Mouse (Mus musculus) MEL (cell line): ENCODE data around the gene Ppp6c. TPM values are rescaled to one million over a fixed set of nuclear protein-coding genes. Genes with fewer than 3 reads are reported as not detected.

ENCODE experiments used
- DNase-seq: peaks from one replicate; pipeline ENCODE4 v3.0.0; 2011; ENCODE audit warnings: low read depth, low spot score
- H3K27ac ChIP-seq: 2 replicates; pipeline ENCODE4 v1.5.1; 2012; ENCODE audit warnings: low read depth, mild to moderate bottlenecking, control low read depth, low read length, moderate library complexity; ENCODE audit not compliant: control insufficient read depth
- H3K27me3 ChIP-seq, 2 experiments: fragments of 150-350 bp in 1 of 2; sonication (generic) in 1 of 2; 2 replicates each; pipeline ENCODE4 v1.6.1; 2012; ENCODE audit warnings: low read length in 2 of 2, mild to moderate bottlenecking in 2 of 2, improper control_type of control experiment in 1 of 2, moderate library complexity in 1 of 2; ENCODE audit not compliant: insufficient read depth in 2 of 2, control insufficient read depth in 1 of 2
- H3K36me3 ChIP-seq, 2 experiments: 2 replicates each; pipeline ENCODE4 v1.6.1; 2012 to 2014; ENCODE audit warnings: low read length in 2 of 2, improper control_type of control experiment in 1 of 2, inconsistent platforms in 1 of 2, mild to moderate bottlenecking in 1 of 2; ENCODE audit not compliant: insufficient read depth in 2 of 2, control insufficient read depth in 1 of 2
- H3K4me1 ChIP-seq, 2 experiments: fragments of 150-350 bp in 1 of 2; sonication (generic) in 1 of 2; 2 replicates each; pipeline ENCODE4 v1.6.1; 2012; ENCODE audit warnings: low read length in 2 of 2, improper control_type of control experiment in 1 of 2, mild to moderate bottlenecking in 1 of 2; ENCODE audit not compliant: insufficient read depth in 2 of 2, control insufficient read depth in 1 of 2
- H3K4me3 ChIP-seq, 2 experiments: fragments of 150-350 bp in 1 of 2; sonication (generic) in 1 of 2; 2 replicates each; pipeline ENCODE4 v1.5.1; 2012; ENCODE audit warnings: low read depth in 2 of 2, low read length in 2 of 2, mild to moderate bottlenecking in 2 of 2, moderate library complexity in 2 of 2, control low read depth in 1 of 2, improper control_type of control experiment in 1 of 2; ENCODE audit not compliant: control insufficient read depth in 1 of 2, insufficient read depth in 1 of 2
- H3K79me2 ChIP-seq: 2 replicates; pipeline ENCODE4 v1.6.1; 2012; ENCODE audit warnings: mild to moderate bottlenecking, low read length, moderate library complexity; ENCODE audit not compliant: control insufficient read depth, poor library complexity, insufficient read depth
- H3K9ac ChIP-seq: 2 replicates; pipeline ENCODE4 v1.6.1; 2012; ENCODE audit warnings: low read depth, mild to moderate bottlenecking, control low read depth, low read length, moderate library complexity; ENCODE audit not compliant: control insufficient read depth, poor library complexity, severe bottlenecking
- H3K9me3 ChIP-seq: fragments of 150-350 bp; sonication (generic); replicated peaks from 2 replicates; pipeline ENCODE4 v1.6.1; 2012; ENCODE audit warnings: mild to moderate bottlenecking, low read length, improper control_type of control experiment, moderate library complexity; ENCODE audit not compliant: insufficient read depth
- BHLHE40 ChIP-seq: IDR thresholded peaks from 2 replicates; pipeline ENCODE4 v1.6.1; 2012; ENCODE audit warnings: low read depth, mild to moderate bottlenecking, inconsistent platforms, low read length, improper control_type of control experiment, borderline replicate concordance
- CHD2 ChIP-seq: IDR thresholded peaks from 2 replicates; pipeline ENCODE4 v1.6.1; 2011; ENCODE audit warnings: low read length, improper control_type of control experiment
- CTCF ChIP-seq, 3 experiments: IDR thresholded peaks in 2 of 3; conservative IDR thresholded peaks in 1 of 3; 2 replicates each; pipeline ENCODE4 v1.5.1; 2011 to 2012; ENCODE audit warnings: low read length in 3 of 3, low read depth in 2 of 3, mild to moderate bottlenecking in 2 of 3, improper control_type of control experiment in 1 of 3, inconsistent platforms in 1 of 3, mixed read lengths in 1 of 3, moderate library complexity in 1 of 3; ENCODE audit not compliant: control insufficient read depth in 1 of 3, insufficient read depth in 1 of 3, poor library complexity in 1 of 3, severe bottlenecking in 1 of 3
- ELF1 ChIP-seq: IDR thresholded peaks from 2 replicates; pipeline ENCODE4 v1.6.1; 2014; ENCODE audit warnings: low read depth, mild to moderate bottlenecking, inconsistent platforms, low read length, improper control_type of control experiment, moderate library complexity
- EP300 ChIP-seq, 2 experiments: IDR thresholded peaks; 2 replicates each; pipeline ENCODE4 v1.6.1; 2011; ENCODE audit warnings: improper control_type of control experiment in 2 of 2, low read length in 2 of 2, low read depth in 1 of 2, mild to moderate bottlenecking in 1 of 2
- ETS1 ChIP-seq: IDR thresholded peaks from 2 replicates; pipeline ENCODE4 v1.6.1; 2012; ENCODE audit warnings: low read depth, mild to moderate bottlenecking, inconsistent platforms, low read length, improper control_type of control experiment, moderate library complexity
- GABPA ChIP-seq: IDR thresholded peaks from 2 replicates; pipeline ENCODE4 v1.6.1; 2012; ENCODE audit warnings: low read depth, mild to moderate bottlenecking, inconsistent platforms, low read length, improper control_type of control experiment, moderate library complexity
- MAZ ChIP-seq: IDR thresholded peaks from 2 replicates; pipeline ENCODE4 v1.6.1; 2012; ENCODE audit warnings: low read depth, mild to moderate bottlenecking, inconsistent platforms, low read length, improper control_type of control experiment
- MXI1 ChIP-seq: IDR thresholded peaks from 2 replicates; pipeline ENCODE4 v1.6.1; 2011; ENCODE audit warnings: mild to moderate bottlenecking, low read depth, low read length, improper control_type of control experiment
- MYB ChIP-seq: IDR thresholded peaks from 2 replicates; pipeline ENCODE4 v1.6.1; 2011; ENCODE audit warnings: mild to moderate bottlenecking, low read depth, low read length, improper control_type of control experiment
- MYC ChIP-seq: IDR thresholded peaks from 2 replicates; pipeline ENCODE4 v1.6.1; 2011; ENCODE audit warnings: low read depth, mild to moderate bottlenecking, low read length, improper control_type of control experiment, moderate library complexity
- POLR2A ChIP-seq, 2 experiments: IDR thresholded peaks; 2 replicates each; pipeline ENCODE4 v1.6.1; 2011 to 2012; ENCODE audit warnings: low read length in 2 of 2, mild to moderate bottlenecking in 2 of 2, control low read depth in 1 of 2, improper control_type of control experiment in 1 of 2, low read depth in 1 of 2, moderate library complexity in 1 of 2; ENCODE audit not compliant: control insufficient read depth in 1 of 2, insufficient read depth in 1 of 2, poor library complexity in 1 of 2
- RCOR1 ChIP-seq: IDR thresholded peaks from 2 replicates; pipeline ENCODE4 v1.6.1; 2012; ENCODE audit warnings: low read depth, mild to moderate bottlenecking, inconsistent platforms, low read length, improper control_type of control experiment
- SIN3A ChIP-seq: IDR thresholded peaks from 2 replicates; pipeline ENCODE4 v1.6.1; 2012; ENCODE audit warnings: low read length, improper control_type of control experiment, inconsistent platforms
- TAL1 ChIP-seq: IDR thresholded peaks from 2 replicates; pipeline ENCODE4 v1.6.1; 2012; ENCODE audit warnings: mild to moderate bottlenecking, inconsistent platforms, low read length, moderate library complexity, mixed read lengths
- ZKSCAN1 ChIP-seq: IDR thresholded peaks from 2 replicates; pipeline ENCODE4 v1.6.1; 2012; ENCODE audit warnings: low read depth, mild to moderate bottlenecking, inconsistent platforms, low read length, improper control_type of control experiment, moderate library complexity
- polyA plus RNA-seq, 2 experiments: library from polyadenylated mRNA; stranded (reverse) in 1 of 2; unstranded in 1 of 2; fragments of >175 nt in 1 of 2; fragments of >200 nt in 1 of 2; gene quantifications; 2 replicates each; pipeline versions ENCODE4 v1.2.1 to v1.2.4; 2012; ENCODE audit warnings: low replicate concordance in 2 of 2, low read depth in 1 of 2; ENCODE audit not compliant: insufficient read length in 2 of 2, insufficient read depth in 1 of 2, missing spikeins in 1 of 2
- total RNA-seq: library from RNA; depleted of rRNA; stranded (reverse); fragments of 300-350 nt; gene quantifications from 2 replicates; pipeline ENCODE4 v1.2.3, GENCODE M21; 2012; rRNA removed

Ppp6c gene
- total and polyA plus RNA-seq, 3 experiments = 34.9 to 43.1 TPM; not detected in 1

- Histone ChIP-seq H3K79me2 (no peaks in the 10 kb centered on the region), H3K9me3 (no peaks in the 10 kb centered on the region), H3K4me1 (peaks cover 8 to 11% of the 10 kb centered on the region in 2 experiments), H3K4me3 (peak overlapping the region; percentile 41 to 56), H3K36me3 (peaks cover 0 to 22% of the 10 kb centered on the region in 2 experiments; a peak in 3 of 4 replicates), H3K9ac (no peak overlapping the region), H3K27ac (no peak overlapping the region), H3K27me3 (no peaks in the 10 kb centered on the region)
- DNase-seq = peak; percentile 90
- TF ChIP-seq EP300 (IDR thresholded peaks at IDR 0.05; ENCODE audit: low read depth in 1 of 2, low read length in 2 of 2) (0 out of 4 replicates have a peak, but pooled peaks of 1 of the 2 experiments have one; percentile 15), MYB (no peak), ZKSCAN1 (no peak), ELF1 (no peak), RCOR1 (peak; percentile 26), GABPA (no peak), ETS1 (peak; percentile 31; the same call in 1 of the 2 replicates), CTCF (IDR thresholded peaks at IDR 0.05 in 2 of 3, conservative IDR thresholded peaks at IDR 0.05 in 1 of 3; ENCODE audit: control insufficient read depth in 1 of 3, insufficient read depth in 1 of 3, low read depth in 2 of 3, low read length in 3 of 3, poor library complexity in 1 of 3, severe bottlenecking in 1 of 3) (no peak), TAL1 (no peak), CHD2 (no peak), MAZ (0 out of 2 replicates have a peak, but pooled peaks have one; percentile 36), MXI1 (peak; percentile 68), POLR2A (IDR thresholded peaks at IDR 0.05; ENCODE audit: control insufficient read depth in 1 of 2, insufficient read depth in 1 of 2, low read depth in 1 of 2, low read length in 2 of 2, poor library complexity in 1 of 2) (no peak), SIN3A (peak; percentile 86), MYC (no peak)
Observed at GRCm38 (mm10) chr2:39148075-39148474, 78.2 kb downstream of the Ppp6c start.

DNA sequence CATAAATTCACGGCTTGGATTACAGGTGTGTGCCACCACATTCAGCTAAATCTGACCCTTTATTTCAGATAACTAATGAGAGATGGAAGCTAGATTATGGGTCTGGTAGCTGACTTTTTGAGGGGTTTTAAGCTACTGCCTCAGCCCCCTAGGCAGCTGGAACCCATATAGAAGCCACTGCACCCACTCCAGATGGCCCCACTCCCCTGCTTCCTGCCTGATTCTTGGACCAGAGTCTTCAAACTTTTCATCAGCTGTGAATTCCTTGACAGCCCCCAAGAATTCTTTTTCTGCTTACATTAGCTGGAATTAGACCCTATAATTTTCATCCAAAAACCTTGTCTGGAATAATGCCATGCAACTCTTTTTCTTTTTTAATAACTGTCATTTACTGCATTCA lies 79.8 kb downstream of the Ppp6c start:
- no peak for DNase-seq
- Histone ChIP-seq H3K27me3 (no peaks in the 10 kb centered on the region), H3K4me1 (peaks cover 8 to 11% of the 10 kb centered on the region in 2 experiments), H3K9ac (no peak overlapping the region), H3K36me3 (peaks cover 0 to 22% of the 10 kb centered on the region in 2 experiments; a peak in 3 of 4 replicates), H3K27ac (no peak overlapping the region), H3K9me3 (no peaks in the 10 kb centered on the region), H3K79me2 (no peaks in the 10 kb centered on the region), H3K4me3 (no peak overlapping the region)
- TF ChIP-seq MYB = no peak
- no peak for TF ChIP-seq MYC
- no peak for TF ChIP-seq BHLHE40

Other genes with a start within 250 kb of the Ppp6c start
- gene Wdr38, start 229.0 kb downstream of the Ppp6c start, total RNA-seq = 0.49 and 0.77 TPM in 2 replicates
- under 1 TPM in 1 of 2 experiments, not detected in 1; 0.79 TPM for gene Wdr38, start 229.0 kb downstream of the Ppp6c start, polyA plus RNA-seq
- gene Arpc5l, start 221.1 kb downstream of the Ppp6c start, total RNA-seq = 64.4 and 65.4 TPM in 2 replicates
- 10 to 100 TPM in 1 of 2 experiments, not detected in 1; 87.0 TPM for gene Arpc5l, start 221.1 kb downstream of the Ppp6c start, polyA plus RNA-seq
- gene Rpl35, start 220.8 kb downstream of the Ppp6c start, total RNA-seq = 1,667 and 1,814 TPM in 2 replicates
- gene Rpl35, start 220.8 kb downstream of the Ppp6c start, polyA plus RNA-seq = 100 to 1,000 TPM in 1 of 2 experiments, not detected in 1; 930 TPM
- 6.2 and 7.3 TPM in 2 replicates for gene Golga1, start 160.9 kb downstream of the Ppp6c start, total RNA-seq
- 10 to 100 TPM in 1 of 2 experiments, not detected in 1; 12.9 TPM for gene Golga1, start 160.9 kb downstream of the Ppp6c start, polyA plus RNA-seq
- 1.8 and 4.6 TPM in 2 replicates for gene Scai, start 35.7 kb downstream of the Ppp6c start, total RNA-seq
- gene Scai, start 35.7 kb downstream of the Ppp6c start, polyA plus RNA-seq = 1 to 10 TPM in 1 of 2 experiments, not detected in 1; 4.6 TPM